Mouse (Mus musculus): ENCODE data around the gene H2-DMb1. TPM values are rescaled to one million over a fixed set of nuclear protein-coding genes. Genes with fewer than 3 reads are reported as not detected.

H2-DMb1 gene
- polyA plus RNA-seq, 1 experiment = 14.7 TPM

DNA sequence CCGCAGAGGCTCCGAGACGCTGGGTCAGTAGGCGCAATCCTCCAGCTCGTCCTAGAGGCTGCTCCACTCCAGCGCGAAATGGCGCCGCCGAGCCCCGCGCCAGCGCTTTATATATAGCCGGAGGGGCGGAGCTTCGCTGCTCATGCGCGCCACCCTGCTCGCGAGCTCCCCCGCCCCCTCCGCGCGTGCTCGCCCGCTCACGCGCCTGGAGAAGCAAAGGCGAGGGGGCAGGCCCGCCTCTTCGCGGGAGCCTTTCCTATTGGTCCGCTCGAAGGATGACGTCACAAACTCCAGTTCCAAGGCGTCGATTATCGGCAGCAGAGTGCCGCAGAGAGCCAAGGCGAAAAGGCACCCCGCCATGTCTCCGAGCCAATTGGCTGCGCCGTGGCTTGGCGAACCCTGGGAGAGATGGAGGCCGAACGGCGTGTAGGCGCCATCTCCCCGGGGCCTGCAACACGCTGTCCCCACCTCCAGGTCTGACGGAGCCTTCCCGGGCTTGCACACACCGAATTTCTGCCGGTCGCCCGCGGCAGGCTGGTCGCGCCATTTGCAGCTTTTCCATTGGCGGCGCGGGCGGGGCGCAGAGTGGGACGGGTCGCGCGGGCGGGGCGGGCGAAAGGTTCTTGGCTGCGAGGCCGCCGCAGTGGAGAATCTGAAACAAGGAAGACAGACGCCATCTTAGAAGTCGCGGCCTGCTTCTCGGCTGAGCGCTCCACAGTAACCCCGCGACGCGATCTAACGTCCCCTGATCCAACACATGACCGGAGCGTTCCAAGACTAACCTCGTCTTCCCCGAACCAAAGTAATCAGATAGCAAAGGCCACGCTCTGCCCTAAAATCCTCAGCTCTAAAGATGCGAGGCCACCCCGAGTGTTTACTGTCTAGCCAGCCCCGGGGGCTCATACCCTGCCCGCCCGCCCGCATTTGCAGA is 33.4 kb upstream of the H2-DMb1 start, which contains the start of gene H2-DMa:
H2-DMa (plus strand) TSS at position 293 of the 931 bp plus-strand sequence.
- Histone ChIP-seq H3K27ac (replicated peaks; ENCODE audit: low read depth, low read length) (peak within 1 kb of the TSS; percentile 99), H3K4me3 (ENCODE audit: insufficient read depth, low read depth, low read length) (peak within 1 kb of the TSS; percentile 98), H3K4me1 (ENCODE audit: control insufficient read depth, insufficient read depth, insufficient read length, low read length) (peaks cover 5% of the 10 kb centered on the region)

DNA sequence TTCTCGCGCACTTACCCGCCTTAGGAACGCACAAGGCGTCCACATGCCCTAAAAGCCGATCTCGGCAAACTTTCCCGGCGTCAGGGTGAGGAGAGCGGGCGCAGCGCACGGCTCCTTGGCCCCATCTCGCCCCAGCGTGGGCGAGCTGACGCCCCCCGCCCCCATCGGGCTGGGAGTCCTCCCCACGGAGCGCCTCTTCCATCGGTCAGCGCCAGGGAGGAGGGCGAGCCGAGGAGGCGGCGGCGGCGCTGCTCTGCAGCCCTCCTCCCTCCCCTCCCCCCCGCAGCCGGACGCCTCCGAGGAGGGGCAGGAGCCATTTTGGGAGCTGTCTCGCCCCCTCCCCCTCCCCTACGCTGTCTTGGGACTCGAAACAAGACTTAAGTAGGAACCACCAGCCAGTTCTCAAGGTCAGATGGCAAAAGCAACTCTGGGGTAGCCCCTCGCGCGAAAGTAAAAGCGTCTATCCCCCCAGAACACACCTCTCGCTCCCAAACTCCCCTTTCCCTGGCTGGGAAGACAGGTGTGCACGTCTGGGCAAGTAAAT is 32.6 kb upstream of the H2-DMb1 start:
- Histone ChIP-seq H3K4me3 (ENCODE audit: insufficient read depth, low read depth, low read length) (peak overlapping the region; percentile 76), H3K4me1 (ENCODE audit: control insufficient read depth, insufficient read depth, insufficient read length, low read length) (peaks cover 5% of the 10 kb centered on the region; the same call in 1 of the 2 replicates), H3K27ac (replicated peaks; ENCODE audit: low read depth, low read length) (peak overlapping the region; percentile 99)

DNA sequence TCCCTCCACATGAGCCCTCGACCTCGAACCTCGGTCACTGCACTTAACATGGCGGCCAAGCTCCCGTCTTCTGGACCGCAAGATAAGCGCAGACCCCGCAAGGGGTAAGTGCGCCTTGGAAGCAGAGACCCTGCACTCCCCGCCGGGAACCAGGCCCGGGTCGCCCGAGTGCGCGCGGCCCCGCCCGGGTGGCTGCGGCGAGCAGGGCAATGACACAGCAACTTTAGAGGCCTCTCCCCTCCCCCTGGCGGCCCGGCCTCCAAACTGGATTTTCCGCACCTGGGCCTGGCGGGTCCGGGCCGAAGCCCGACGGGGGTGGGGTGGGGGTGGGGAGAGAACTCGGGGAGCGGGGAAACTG is 32.1 kb upstream of the H2-DMb1 start:
- Histone ChIP-seq H3K4me1 (ENCODE audit: control insufficient read depth, insufficient read depth, insufficient read length, low read length) (peaks cover 5% of the 10 kb centered on the region; the same call in 1 of the 2 replicates), H3K4me3 (ENCODE audit: insufficient read depth, low read depth, low read length) (peak overlapping the region; percentile 76), H3K27ac (replicated peaks; ENCODE audit: low read depth, low read length) (peak overlapping the region; percentile 99)

DNA sequence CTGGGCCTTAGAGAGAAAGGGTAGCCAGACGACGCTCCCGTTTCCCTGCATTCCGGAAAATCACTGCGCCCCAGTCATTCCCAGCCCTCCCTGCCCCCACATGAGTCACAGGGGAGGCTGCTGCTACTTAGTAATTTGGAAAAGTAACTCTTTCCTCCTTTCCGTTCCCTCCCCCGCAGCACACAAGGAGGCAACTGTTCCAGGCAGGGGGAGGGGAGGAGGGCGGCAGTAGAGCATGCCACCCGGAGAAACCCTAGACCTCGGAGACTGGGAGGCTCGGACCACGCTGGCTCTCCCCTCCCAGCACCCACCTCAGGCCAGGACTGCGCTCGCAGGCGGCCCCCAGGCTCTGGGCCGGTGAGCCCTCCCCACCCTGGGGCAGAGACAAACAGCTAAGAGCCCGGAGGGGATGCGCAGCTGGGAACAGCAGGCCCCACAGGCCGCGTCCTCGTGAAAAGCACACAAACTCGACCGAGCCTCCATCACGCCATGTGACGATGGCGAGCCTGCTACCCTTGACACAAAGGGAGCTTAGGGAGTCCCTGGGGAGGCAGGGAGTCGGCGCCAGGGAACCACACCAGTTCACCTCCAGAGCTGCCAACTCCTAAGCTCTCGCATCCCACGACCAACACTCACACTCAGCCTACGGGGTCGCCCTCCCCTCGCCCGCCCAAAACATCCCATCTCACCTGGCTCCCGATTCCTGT is 31.5 kb upstream of the H2-DMb1 start:
- peaks cover 5% of the 10 kb centered on the region; the same call in 1 of the 2 replicates for H3K4me1 ChIP-seq (ENCODE audit: control insufficient read depth, insufficient read depth, insufficient read length, low read length)
- peak overlapping the region; percentile 99 for H3K27ac ChIP-seq (replicated peaks; ENCODE audit: low read depth, low read length)
- H3K4me3 ChIP-seq (ENCODE audit: insufficient read depth, low read depth, low read length) = peak overlapping the region; percentile 76

DNA sequence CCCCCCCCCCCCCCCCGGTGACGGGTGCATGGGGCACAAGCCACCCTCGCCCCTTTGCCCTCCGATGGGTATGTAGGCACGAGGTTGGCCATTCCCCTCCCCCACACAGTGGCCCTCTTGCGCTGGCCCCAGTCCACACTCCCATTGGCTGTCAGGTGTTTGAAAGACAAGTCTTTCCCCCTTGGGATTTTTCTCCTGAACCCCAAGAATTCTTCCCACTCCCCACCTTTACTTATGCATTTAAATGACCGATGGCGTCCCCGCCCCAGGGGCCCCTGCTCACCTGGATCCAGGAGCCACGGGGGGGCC is 31.0 kb upstream of the H2-DMb1 start:
- H3K4me3 ChIP-seq (ENCODE audit: insufficient read depth, low read depth, low read length) = peak overlapping the region; percentile 76
- H3K27ac ChIP-seq (replicated peaks; ENCODE audit: low read depth, low read length) = peak overlapping the region; percentile 99
- H3K4me1 ChIP-seq (ENCODE audit: control insufficient read depth, insufficient read depth, insufficient read length, low read length) = peaks cover 8% of the 10 kb centered on the region

DNA sequence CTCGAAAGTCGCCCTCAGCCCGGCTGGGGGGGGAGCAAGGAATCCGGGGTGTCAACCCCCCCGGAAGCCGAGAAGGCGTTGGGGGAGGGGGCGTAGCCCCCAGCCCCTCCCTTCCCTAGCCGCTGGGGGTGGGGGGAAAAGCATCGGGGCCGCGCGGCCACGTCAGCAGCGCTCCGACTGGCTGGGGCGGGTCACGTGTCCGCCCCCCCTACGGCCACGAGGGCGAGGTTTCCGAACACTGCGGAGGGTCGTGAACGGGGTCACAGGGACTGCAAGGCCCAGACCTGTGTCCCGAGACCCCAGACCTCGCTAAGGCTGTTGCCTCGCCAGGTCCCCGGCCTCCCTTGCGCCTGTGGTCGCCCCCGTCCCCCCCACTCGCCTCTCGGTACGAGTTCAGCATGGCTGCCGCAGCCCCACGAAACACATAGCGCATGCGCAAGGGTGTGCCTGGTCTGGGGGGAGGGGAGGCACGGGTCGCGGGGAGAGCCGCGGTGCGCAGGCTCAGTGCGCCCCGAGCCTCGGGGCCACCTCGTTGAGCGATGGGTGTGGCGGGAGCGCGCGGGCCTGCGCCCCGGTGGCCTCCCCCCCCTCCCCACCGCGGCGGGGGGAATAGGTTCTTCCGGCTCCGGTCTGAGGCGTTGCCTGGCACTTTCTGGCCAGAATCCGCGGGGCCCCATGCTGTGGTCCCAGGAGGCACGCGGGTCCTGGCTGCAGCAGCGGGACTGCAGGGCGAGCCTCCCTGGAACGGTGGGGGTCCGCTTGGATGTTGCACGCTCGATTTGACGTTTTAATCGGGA is 30.5 kb upstream of the H2-DMb1 start, which contains the start of gene Brd2:
Brd2 (minus strand) TSS at position 447 of the 797 bp plus-strand sequence.
- H3K27ac ChIP-seq (replicated peaks; ENCODE audit: low read depth, low read length) = peak within 1 kb of the TSS; percentile 99
- peak within 1 kb of the TSS; percentile 76 for H3K4me3 ChIP-seq (ENCODE audit: insufficient read depth, low read depth, low read length)
- peaks cover 14% of the 10 kb centered on the region for H3K4me1 ChIP-seq (ENCODE audit: control insufficient read depth, insufficient read depth, insufficient read length, low read length)

DNA sequence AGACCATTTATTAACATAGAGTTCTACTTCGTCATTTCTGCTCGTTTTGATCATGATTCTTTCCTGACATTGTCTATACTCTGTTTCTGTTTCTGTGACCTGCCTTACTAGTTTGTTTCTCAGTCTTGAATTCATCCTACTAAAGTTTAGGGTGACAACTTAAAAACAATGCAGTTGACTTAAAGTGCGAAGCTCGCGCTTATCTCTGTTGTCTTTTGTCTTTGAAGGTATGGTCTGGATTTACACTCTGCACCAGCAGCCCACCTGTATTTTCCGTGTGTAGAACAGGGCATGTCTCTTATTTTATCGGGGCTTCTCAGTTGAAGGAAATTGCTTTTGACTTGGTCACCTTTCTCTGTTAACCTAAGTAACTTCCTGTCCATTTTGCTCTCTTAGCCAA is 29.8 kb upstream of the H2-DMb1 start:
- Histone ChIP-seq H3K4me3 (ENCODE audit: insufficient read depth, low read depth, low read length) (peak overlapping the region; percentile 76), H3K4me1 (ENCODE audit: control insufficient read depth, insufficient read depth, insufficient read length, low read length) (peaks cover 17% of the 10 kb centered on the region), H3K27ac (replicated peaks; ENCODE audit: low read depth, low read length) (peak overlapping the region; percentile 80)

DNA sequence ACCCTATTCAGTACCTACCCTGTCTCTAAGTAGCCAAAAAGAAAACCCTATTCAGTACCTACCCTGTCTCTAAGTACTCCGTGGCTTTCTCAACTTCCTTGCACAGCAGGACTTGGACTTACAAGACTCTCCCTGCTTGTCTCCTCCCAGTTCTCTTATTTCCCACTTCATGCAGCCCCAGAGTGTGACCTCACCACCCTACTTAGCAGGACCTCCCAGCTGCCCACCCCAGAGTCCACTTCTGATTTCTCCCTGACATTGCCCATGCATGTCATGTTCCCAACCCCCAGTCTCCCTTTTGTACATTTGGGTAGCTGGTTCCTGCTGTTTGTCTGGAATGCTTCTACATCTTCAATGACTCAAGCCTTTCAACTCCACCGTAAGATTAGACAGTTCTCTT is 29.4 kb upstream of the H2-DMb1 start:
- H3K4me3 ChIP-seq (ENCODE audit: insufficient read depth, low read depth, low read length) = peak overlapping the region; percentile 76
- peak overlapping the region; percentile 80 for H3K27ac ChIP-seq (replicated peaks; ENCODE audit: low read depth, low read length)
- H3K4me1 ChIP-seq (ENCODE audit: control insufficient read depth, insufficient read depth, insufficient read length, low read length) = peaks cover 17% of the 10 kb centered on the region

DNA sequence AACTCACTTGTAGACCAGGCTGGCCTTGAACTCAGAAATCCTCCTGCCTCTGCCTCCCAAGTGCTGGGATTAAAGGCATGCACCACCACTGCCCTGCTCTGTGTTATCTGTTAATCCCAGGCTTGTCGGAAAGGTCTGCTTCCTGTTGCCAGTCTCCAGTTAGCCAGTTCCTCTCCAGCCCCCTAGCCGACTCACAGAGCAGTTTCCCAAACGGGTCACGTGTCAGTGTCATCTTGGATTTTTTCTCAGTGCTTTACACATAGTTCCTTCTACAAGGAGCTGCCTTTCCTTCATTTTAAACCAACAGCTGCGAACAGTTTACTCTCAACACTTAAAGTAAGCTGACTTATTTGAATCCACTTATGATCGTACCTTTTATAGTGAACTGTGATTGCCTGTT is 28.2 kb upstream of the H2-DMb1 start:
- Histone ChIP-seq H3K4me3 (ENCODE audit: insufficient read depth, low read depth, low read length) (no peak overlapping the region), H3K4me1 (ENCODE audit: control insufficient read depth, insufficient read depth, insufficient read length, low read length) (peaks cover 27% of the 10 kb centered on the region), H3K27ac (replicated peaks; ENCODE audit: low read depth, low read length) (0 out of 2 replicates have a peak overlapping the region, but pooled peaks have one; percentile 19)

DNA sequence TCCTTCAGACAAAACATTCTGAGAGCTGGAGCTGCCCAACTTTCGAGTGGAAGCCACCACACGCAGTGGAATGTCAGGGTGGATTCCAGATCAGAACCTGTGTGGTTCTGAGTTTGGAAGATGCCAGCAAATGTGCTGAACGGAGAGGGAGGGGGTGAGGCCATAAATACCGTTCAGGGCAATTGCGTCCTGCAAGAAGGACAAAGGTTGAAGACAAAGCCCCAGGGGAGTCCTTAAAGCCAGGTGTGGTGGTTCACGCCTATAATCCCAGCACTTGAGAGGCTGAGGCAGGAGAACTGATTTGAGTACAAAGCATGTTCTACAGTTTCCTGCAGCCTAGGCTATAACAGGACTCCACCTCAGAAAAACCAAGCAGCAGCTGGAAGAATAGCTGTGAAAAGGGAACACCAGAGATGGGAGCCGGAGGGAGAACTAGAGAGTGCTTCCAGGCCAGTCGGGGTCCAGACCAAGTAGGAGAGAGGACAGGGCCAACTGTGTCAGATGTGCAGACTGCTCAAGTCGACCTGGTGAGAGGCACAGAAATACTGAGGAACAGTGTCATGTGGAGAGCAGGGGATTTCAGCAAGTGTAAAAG is 25.9 kb upstream of the H2-DMb1 start:
- Histone ChIP-seq H3K4me3 (ENCODE audit: insufficient read depth, low read depth, low read length) (no peak overlapping the region), H3K27ac (replicated peaks; ENCODE audit: low read depth, low read length) (peak overlapping the region; percentile 13; the same call in 1 of the 2 replicates), H3K4me1 (ENCODE audit: control insufficient read depth, insufficient read depth, insufficient read length, low read length) (peaks cover 32% of the 10 kb centered on the region)

DNA sequence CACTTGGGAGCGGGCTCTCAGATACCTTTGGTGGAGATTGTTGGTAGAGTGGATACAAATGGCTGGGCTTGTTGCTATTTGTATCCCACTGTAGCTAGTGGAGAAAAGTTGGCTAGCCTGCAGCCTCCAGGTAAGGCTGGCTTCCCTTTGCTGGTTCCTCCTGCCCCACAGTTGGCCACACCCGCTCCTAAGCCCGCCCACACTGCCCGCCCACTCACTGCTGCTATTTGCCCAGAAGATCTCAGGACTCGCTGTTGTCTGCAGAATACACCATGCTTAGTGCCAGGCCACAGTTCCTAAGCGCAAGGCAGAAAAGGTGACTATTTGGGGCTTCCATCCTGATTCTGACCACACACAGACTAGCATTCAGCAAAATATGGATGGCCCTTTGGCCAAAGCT is 25.4 kb upstream of the H2-DMb1 start:
- Histone ChIP-seq H3K4me3 (ENCODE audit: insufficient read depth, low read depth, low read length) (no peak overlapping the region), H3K27ac (replicated peaks; ENCODE audit: low read depth, low read length) (0 out of 2 replicates have a peak overlapping the region, but pooled peaks have one; percentile 13), H3K4me1 (ENCODE audit: control insufficient read depth, insufficient read depth, insufficient read length, low read length) (peaks cover 32% of the 10 kb centered on the region)

DNA sequence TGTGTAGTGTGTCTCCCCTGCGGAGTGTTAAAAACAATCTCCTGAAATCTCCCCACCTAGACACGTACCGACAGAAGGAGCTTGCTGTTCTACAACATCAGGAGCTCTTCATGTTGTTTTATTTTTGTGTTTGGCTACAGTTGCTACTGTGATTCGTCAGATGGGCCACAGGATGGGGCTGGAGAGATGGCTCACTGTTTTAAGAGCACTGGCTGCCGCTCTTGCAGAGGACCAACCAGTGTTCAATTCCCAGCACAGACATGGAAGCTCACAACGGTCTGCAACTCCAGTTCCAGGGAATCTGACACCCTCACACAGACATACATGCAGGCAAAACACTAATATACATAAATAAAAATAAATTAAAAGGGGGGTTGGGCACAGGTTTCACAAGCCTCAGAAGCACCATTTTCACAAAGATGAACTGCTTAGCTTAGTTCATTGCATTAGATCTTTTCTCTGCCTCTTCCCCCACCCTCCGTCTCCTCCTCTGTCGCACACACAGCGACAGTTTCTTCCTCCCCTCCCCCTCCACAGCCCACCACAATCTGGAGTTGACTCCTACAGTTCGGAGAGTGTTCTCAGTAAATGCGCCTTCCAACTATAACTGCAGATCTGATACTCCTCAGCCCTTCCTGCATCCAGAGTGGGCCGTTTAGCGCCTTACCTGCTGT is 24.5 kb upstream of the H2-DMb1 start:
- Histone ChIP-seq H3K4me1 (ENCODE audit: control insufficient read depth, insufficient read depth, insufficient read length, low read length) (peaks cover 32% of the 10 kb centered on the region), H3K4me3 (ENCODE audit: insufficient read depth, low read depth, low read length) (no peak overlapping the region), H3K27ac (replicated peaks; ENCODE audit: low read depth, low read length) (no peak overlapping the region)

DNA sequence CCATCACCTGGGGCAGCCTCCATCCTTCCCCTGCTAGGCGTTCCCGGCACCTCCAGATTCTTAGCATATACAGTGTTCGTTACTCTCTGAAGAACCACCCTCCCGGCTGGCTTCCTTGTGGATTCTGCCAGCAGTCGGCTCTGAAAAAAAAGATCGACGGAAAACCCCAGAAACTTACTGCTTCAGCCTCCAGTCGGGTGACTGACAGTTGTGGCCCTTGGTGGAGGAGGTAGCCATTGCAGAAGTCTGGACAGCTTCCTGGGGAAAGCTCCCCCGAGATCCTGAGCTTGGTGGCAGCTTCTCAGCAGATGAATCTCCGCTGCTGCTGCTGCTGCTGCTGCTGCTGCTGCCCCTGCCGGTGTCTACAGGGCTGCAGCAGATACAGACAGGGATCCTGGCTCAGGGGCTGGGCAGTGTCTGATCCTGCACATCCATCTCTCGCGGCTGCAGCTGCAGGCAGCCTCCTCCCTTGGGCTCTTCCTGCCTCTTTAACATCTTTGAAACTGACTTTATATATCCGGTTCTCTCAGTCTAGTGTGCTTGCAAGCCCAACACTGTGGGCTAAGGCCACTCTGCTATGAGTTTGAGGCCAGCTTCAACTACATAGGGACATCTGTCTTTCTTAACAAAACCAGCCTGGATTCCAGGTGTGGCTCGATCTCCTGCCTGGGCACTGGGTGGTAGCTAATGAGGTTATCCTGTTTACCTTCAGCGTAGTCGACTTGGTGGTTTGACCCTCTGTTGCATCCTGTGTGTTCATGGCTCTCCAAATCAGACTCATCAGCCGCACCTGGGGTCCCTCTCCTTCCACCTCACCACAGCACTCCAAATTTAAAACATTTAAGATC is 23.7 kb upstream of the H2-DMb1 start:
- H3K4me3 ChIP-seq (ENCODE audit: insufficient read depth, low read depth, low read length) = no peak overlapping the region

More for the DNA sequence above, 23.7 kb upstream of the H2-DMb1 start:
- Histone ChIP-seq H3K27ac (replicated peaks; ENCODE audit: low read depth, low read length) (no peak overlapping the region), H3K4me1 (ENCODE audit: control insufficient read depth, insufficient read depth, insufficient read length, low read length) (peaks cover 28% of the 10 kb centered on the region)

Data from brown adipose tissue, adult 24 weeks (tissue).